Mouse (Mus musculus) telencephalon, adult 2 months (tissue): ENCODE measurements around the gene 4930447C04Rik.

Experiments used
- DNase-seq: peaks from one replicate; pipeline ENCODE4 v3.0.0-alpha.2; 2011; ENCODE audit warnings: low read depth, low spot score

Gene 4930447C04Rik

GRCm38 (mm10) chr12:72841500-72841899 lies 99.1 kb downstream of the 4930447C04Rik start:
- no peak for DNase-seq

- DNase-seq, result no peak
Observed at GRCm38 (mm10) chr12:72837302-72837701, 103.3 kb downstream of the 4930447C04Rik start.

DNA sequence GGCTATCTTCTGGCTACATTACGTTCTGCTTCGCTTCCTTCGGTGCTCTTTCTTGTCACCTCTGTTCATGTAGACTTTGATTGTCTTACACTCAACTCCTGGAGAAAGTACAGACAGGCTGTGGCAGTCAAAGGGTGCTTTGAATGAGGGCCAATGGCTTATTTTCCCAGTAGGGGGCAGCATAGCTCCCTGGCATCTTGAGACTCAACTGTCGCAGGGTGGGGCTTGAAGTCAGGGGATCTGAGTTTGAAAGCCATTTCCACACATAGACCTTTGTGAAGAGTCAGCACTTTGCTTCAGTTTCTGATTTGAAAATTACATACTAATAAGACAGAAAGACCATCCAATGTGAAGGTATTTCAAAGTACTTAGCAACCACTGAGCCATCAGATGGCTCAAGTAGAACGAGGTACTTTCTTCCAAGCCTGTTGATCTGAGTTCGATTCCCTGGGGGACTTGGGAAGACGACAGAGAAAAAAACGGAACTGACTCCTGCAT lies 105.0 kb downstream of the 4930447C04Rik start:
- DNase-seq, result no peak

- no peak for DNase-seq
Observed at GRCm38 (mm10) chr12:72834773-72835517, 105.6 kb downstream of the 4930447C04Rik start.

- DNase-seq, result peak; percentile 71
Observed at GRCm38 (mm10) chr12:72831711-72832432, 108.7 kb downstream of the 4930447C04Rik start.
